Mouse (Mus musculus): ENCODE results near the gene Plcb2.

Gene Plcb2

GRCm38 (mm10) chr2:118669785-118670184 lies 58.5 kb downstream of the Plcb2 start:
- in situ Hi-C loops (cut with MboI; ENCODE audit: low pct_unique_long_range_greater_than_20kb in 1 of 2, low sequenced_read_pairs in 2 of 2, unreplicated experiment in 1 of 2): no loop called here

DNA sequence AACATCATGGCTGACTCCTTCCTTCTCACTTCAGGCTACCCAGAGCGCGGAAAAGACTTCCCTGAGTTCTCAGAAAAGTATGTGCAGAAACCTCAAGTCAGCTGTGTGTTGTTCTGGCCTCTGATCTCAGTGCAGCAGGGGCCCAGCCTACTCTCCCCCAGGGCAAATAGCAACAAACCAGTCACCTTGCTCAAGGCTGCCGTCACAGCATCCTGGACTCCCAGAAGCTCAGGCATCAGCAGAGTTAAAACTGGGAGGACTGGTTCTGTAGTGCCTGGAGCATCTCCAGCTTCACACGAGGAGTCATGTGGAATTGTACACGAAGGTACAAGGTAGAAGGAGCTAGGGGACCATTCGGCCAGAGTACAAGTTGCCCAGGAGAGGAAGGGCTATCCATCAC lies 59.0 kb downstream of the Plcb2 start:
- in situ Hi-C loops (cut with MboI; ENCODE audit: low pct_unique_long_range_greater_than_20kb in 1 of 2, low sequenced_read_pairs in 2 of 2, unreplicated experiment in 1 of 2): no loop called here

- in situ Hi-C loops (cut with MboI; ENCODE audit: low pct_unique_long_range_greater_than_20kb in 1 of 2, low sequenced_read_pairs in 2 of 2, unreplicated experiment in 1 of 2): no loop called here
Observed at GRCm38 (mm10) chr2:118667181-118667580, 61.1 kb downstream of the Plcb2 start.

GRCm38 (mm10) chr2:118665616-118666015 lies 62.6 kb downstream of the Plcb2 start:
- in situ Hi-C loops (cut with MboI; ENCODE audit: low pct_unique_long_range_greater_than_20kb in 1 of 2, low sequenced_read_pairs in 2 of 2, unreplicated experiment in 1 of 2): no loop called here

DNA sequence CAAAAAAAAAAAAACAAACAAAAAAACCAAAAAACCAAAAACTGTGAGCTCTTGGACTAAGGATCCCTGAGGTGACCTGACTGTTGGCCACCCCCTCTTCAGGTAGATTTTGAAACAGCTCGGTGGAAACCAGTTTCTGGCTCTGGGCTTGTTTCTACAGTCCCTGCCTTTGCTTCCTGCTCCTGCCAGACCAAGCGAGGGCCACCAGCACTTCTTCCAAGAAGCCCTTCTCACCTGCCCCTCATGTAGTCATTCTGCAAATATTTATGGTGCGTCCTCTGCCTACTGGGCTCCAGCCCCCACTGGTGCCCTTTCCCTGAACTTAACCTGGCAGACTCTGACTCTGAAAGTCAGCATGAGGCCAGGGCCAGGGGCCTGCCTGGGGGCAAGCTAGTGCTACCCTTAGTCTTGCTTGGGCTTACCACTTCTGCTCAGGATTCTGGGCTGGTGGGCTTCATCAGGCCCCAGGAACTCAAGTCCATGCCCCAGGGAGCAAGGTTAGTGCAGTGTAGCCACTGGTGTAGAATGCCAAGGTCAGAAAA lies 63.2 kb downstream of the Plcb2 start:
- in situ Hi-C loops (cut with MboI; ENCODE audit: low pct_unique_long_range_greater_than_20kb in 1 of 2, low sequenced_read_pairs in 2 of 2, unreplicated experiment in 1 of 2): no loop called here

DNA sequence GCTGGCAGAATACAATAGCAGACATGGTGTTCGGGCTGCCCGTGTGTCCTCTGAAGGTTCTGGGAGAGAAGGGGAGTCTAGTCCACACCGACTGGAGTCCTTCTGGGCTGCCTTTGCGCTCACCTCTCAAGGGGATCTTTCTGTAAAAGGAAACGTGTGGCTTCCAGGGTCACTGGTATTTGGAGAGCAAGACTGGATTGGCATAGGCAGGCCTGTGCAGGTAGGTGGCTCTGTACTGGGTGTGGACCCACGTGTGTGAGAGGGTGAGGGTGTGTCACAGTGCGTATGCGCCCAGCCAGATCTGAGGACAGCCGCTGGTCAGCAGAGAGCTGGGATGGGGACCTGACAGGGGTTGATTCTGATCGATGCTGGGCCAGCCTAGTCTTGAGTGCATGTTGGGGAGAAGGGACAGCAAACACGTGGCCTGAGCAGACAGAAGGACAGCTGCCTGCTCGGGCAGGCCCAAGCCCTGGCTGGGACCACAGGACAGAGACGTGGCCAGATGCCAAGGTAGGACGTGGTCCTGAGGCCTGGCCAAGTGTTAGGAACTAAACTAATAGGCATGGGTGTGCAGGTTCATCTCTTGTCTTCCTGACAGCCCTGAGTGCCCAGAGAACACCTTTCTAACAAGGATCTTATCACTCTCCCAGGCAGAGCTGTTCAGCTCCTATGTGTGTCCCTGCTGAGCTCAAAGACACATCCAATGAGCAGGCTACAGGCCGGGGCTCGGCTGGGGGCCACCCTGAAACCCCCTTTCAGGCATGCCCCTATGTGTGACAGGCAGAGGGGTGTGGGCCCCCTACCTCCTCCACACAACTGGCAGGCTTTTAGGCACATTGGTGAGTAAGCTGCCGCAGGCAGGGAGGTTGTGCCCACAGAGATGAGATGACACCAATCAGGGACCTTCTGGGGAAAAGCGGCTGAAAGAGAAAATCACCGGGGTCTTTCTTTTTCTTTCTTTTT lies 64.2 kb downstream of the Plcb2 start:
- in situ Hi-C loops (cut with MboI; ENCODE audit: low pct_unique_long_range_greater_than_20kb in 1 of 2, low sequenced_read_pairs in 2 of 2, unreplicated experiment in 1 of 2): no loop called here

GRCm38 (mm10) chr2:118662902-118663803 lies 65.1 kb downstream of the Plcb2 start, which contains the start of gene Pak6:
Gene Pak6, plus strand, starts transcription at chr2:118663303.
- in situ Hi-C loops (cut with MboI; ENCODE audit: low pct_unique_long_range_greater_than_20kb in 1 of 2, low sequenced_read_pairs in 2 of 2, unreplicated experiment in 1 of 2): no loop called here

- in situ Hi-C loops (cut with MboI; ENCODE audit: low pct_unique_long_range_greater_than_20kb in 1 of 2, low sequenced_read_pairs in 2 of 2, unreplicated experiment in 1 of 2): no loop called here
Observed at GRCm38 (mm10) chr2:118661891-118662290, 66.3 kb downstream of the Plcb2 start.

GRCm38 (mm10) chr2:118659998-118660452 lies 68.2 kb downstream of the Plcb2 start:
- in situ Hi-C loops (cut with MboI; ENCODE audit: low pct_unique_long_range_greater_than_20kb in 1 of 2, low sequenced_read_pairs in 2 of 2, unreplicated experiment in 1 of 2): no loop called here

- in situ Hi-C loops (cut with MboI; ENCODE audit: low pct_unique_long_range_greater_than_20kb in 1 of 2, low sequenced_read_pairs in 2 of 2, unreplicated experiment in 1 of 2): no loop called here
Observed at GRCm38 (mm10) chr2:118659493-118659892, 68.7 kb downstream of the Plcb2 start.

GRCm38 (mm10) chr2:118659077-118659476 lies 69.2 kb downstream of the Plcb2 start:
- in situ Hi-C loops (cut with MboI; ENCODE audit: low pct_unique_long_range_greater_than_20kb in 1 of 2, low sequenced_read_pairs in 2 of 2, unreplicated experiment in 1 of 2): no loop called here

DNA sequence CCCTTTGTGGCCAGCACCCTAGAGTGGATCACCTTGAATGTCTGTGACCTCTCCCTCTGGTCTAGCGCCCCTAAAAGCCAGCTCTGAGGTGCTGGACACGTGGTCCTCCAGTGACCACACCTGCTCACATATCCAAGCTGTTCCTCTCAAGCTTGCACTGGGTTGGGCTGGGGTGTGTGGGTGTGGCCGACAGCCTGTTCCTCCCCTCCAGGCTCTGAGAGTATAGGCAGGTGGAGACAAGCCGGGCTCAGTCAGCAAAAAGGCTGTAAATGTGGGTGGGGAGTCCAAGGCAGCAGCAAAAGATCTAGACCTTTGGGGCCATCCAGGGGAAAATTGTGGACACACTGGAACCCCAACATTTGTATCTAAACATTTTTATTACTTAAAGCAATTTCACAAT lies 69.8 kb downstream of the Plcb2 start:
- in situ Hi-C loops (cut with MboI; ENCODE audit: low pct_unique_long_range_greater_than_20kb in 1 of 2, low sequenced_read_pairs in 2 of 2, unreplicated experiment in 1 of 2): no loop called here
